Mouse (Mus musculus) myocyte (in vitro differentiated cells): Measurements from ENCODE around the gene F5.

Experiments used
- CEBPB ChIP-seq: IDR thresholded peaks from 2 replicates; pipeline ENCODE4 v1.6.1; 2011; ENCODE audit warnings: mild to moderate bottlenecking, moderate library complexity; ENCODE audit not compliant: poor library complexity, insufficient read depth, severe bottlenecking
- MAX ChIP-seq: IDR thresholded peaks from one replicate; pipeline ENCODE4 v1.6.1; 2011; ENCODE audit warnings: low read depth, mild to moderate bottlenecking, control low read depth
- POLR2A ChIP-seq: IDR thresholded peaks from one replicate; pipeline ENCODE4 v1.6.1; 2011; ENCODE audit warnings: low read depth, mild to moderate bottlenecking, control low read depth, moderate library complexity; ENCODE audit not compliant: insufficient read length
- POLR2AphosphoS2 ChIP-seq: IDR thresholded peaks from one replicate; pipeline ENCODE4 v1.6.1; 2011; ENCODE audit warnings: low read depth, control low read depth; ENCODE audit not compliant: insufficient read length
- REST ChIP-seq: IDR thresholded peaks from one replicate; pipeline ENCODE4 v1.6.1; 2011; ENCODE audit warnings: mild to moderate bottlenecking, control low read depth, moderate library complexity; ENCODE audit not compliant: insufficient read depth, insufficient read length
- SRF ChIP-seq: IDR thresholded peaks from one replicate; pipeline ENCODE4 v1.6.1; 2011; ENCODE audit warnings: low read depth; ENCODE audit not compliant: control insufficient read depth, insufficient read length
- TCF12 ChIP-seq: IDR thresholded peaks from one replicate; pipeline ENCODE4 v1.6.1; 2011; ENCODE audit warnings: mild to moderate bottlenecking, control low read depth; ENCODE audit not compliant: poor library complexity, insufficient read depth, severe bottlenecking
- TCF3 ChIP-seq: IDR thresholded peaks from one replicate; pipeline ENCODE4 v1.6.1; 2011; ENCODE audit warnings: low read depth, control low read depth; ENCODE audit not compliant: insufficient read length
- USF1 ChIP-seq: IDR thresholded peaks from one replicate; pipeline ENCODE4 v1.6.1; 2011; ENCODE audit warnings: low read depth, mild to moderate bottlenecking, control low read depth, moderate library complexity

GRCm38 (mm10) chr1:164130013-164130412 lies 21.6 kb upstream of the F5 start:
- TF ChIP-seq SRF (no peak), POLR2A (no peak), MAX (no peak), POLR2AphosphoS2 (no peak), TCF3 (no peak), USF1 (no peak), CEBPB (no peak), TCF12 (no peak), REST (no peak)
